Mouse (Mus musculus) hindbrain, postnatal 0 days (tissue): ENCODE results near the gene Cdh3. TPM values are rescaled to one million over a fixed set of nuclear protein-coding genes. Genes with fewer than 3 reads are reported as not detected.

Experiments used
- ATAC-seq: fragments of 200-750 bp; cut with Nextera tagmentation; 2 replicates; pipeline ENCODE4 v1.8.0; 2017; ENCODE audit warnings: mild to moderate bottlenecking, moderate TSS enrichment, moderate library complexity
- DNase-seq: peaks from one replicate; pipeline ENCODE4 v3.0.0-alpha.2; 2015; ENCODE audit warnings: low spot score
- H3K27ac ChIP-seq: fragments of 300-500 bp; sonication (generic); 2 replicates; pipeline ENCODE4 v1.5.1; 2014; ENCODE audit warnings: mild to moderate bottlenecking
- H3K27me3 ChIP-seq: fragments of 300-500 bp; sonication (generic); 2 replicates; pipeline ENCODE4 v1.6.1; 2014; ENCODE audit warnings: low read length, mixed read lengths; ENCODE audit not compliant: insufficient read depth
- H3K36me3 ChIP-seq: fragments of 300-500 bp; sonication (generic); 2 replicates; pipeline ENCODE4 v1.6.1; 2014; ENCODE audit warnings: low read length, mixed read lengths; ENCODE audit not compliant: insufficient read depth
- H3K4me1 ChIP-seq: fragments of 300-500 bp; sonication (generic); 2 replicates; pipeline ENCODE4 v1.6.1; 2014; ENCODE audit warnings: antibody characterized with exemption, low read length, mixed read lengths; ENCODE audit not compliant: insufficient read depth
- H3K4me2 ChIP-seq: fragments of 300-500 bp; sonication (generic); 2 replicates; pipeline ENCODE4 v1.6.1; 2014; ENCODE audit warnings: low read depth, mild to moderate bottlenecking, low read length, moderate library complexity, mixed read lengths
- H3K4me3 ChIP-seq: fragments of 300-500 bp; sonication (generic); 2 replicates; pipeline ENCODE4 v1.5.1; 2014; ENCODE audit warnings: low read length
- H3K9ac ChIP-seq: fragments of 300-500 bp; sonication (generic); replicated peaks from 2 replicates; pipeline ENCODE4 v1.6.1; 2014; ENCODE audit warnings: mild to moderate bottlenecking, low read length, moderate library complexity, mixed read lengths
- H3K9me3 ChIP-seq: fragments of 300-500 bp; sonication (generic); 2 replicates; pipeline ENCODE4 v1.6.1; 2016; ENCODE audit warnings: low read length, mixed read lengths
- CTCF ChIP-seq: IDR thresholded peaks from 2 replicates; pipeline ENCODE4 v1.5.1; 2016; ENCODE audit warnings: antibody characterized with exemption, control low read depth, low read depth
- WGBS: fragments of 180-500 bp; shearing (Covaris S2); extraction: QIAGEN DNeasy Blood & Tissue Kit; methylation state at CpG from one replicate; pipeline ENCODE4 v1.1.7; 2014; 5-methylcytosine and 5-hydroxymethylcytosine counted together
- polyA plus RNA-seq: library from polyadenylated mRNA; unstranded; fragments of >200 nt; fragmentation: Nextera tagmentation; extraction: Ambion mirVana; gene quantifications from 2 replicates; pipeline ENCODE4 v1.2.1, GENCODE M21; 2015
- total RNA-seq: library from RNA; depleted of rRNA; stranded (reverse); fragments of >200 nt; gene quantifications from 2 replicates; pipeline ENCODE4 v1.2.3, GENCODE M21; 2014

Cdh3 gene
- total and polyA plus RNA-seq, 2 experiments from 2014 or later = 3.6 to 6.7 TPM

- Histone ChIP-seq H3K36me3 (no peaks in the 10 kb centered on the region), H3K4me3 (no peak overlapping the region), H3K4me2 (no peak overlapping the region), H3K9ac (no peak overlapping the region), H3K27me3 (no peaks in the 10 kb centered on the region), H3K4me1 (no peaks in the 10 kb centered on the region), H3K9me3 (no peaks in the 10 kb centered on the region), H3K27ac (no peak overlapping the region)
- 77% methylated on average over 4 of the region's 4 CpGs for WGBS
- ATAC-seq (no peak), DNase-seq (no peak)
- TF ChIP-seq CTCF = peak; percentile 50
These were observed 24.8 kb downstream of the Cdh3 start for GRCm38 (mm10) chr8:106535448-106535847.

- Histone ChIP-seq H3K9me3 (no peaks in the 10 kb centered on the region), H3K4me3 (no peak overlapping the region), H3K27ac (no peak overlapping the region), H3K36me3 (no peaks in the 10 kb centered on the region), H3K9ac (no peak overlapping the region), H3K4me2 (no peak overlapping the region), H3K4me1 (no peaks in the 10 kb centered on the region), H3K27me3 (no peaks in the 10 kb centered on the region)
- ATAC-seq = 0 out of 2 replicates have a peak, but pooled peaks have one; percentile 12
- no peak for TF ChIP-seq CTCF
- peak; percentile 5 for DNase-seq
- WGBS = 43% methylated on average over 5 of the region's 5 CpGs
These were observed 28.5 kb downstream of the Cdh3 start for GRCm38 (mm10) chr8:106539193-106539592.

GRCm38 (mm10) chr8:106541002-106541401 lies 30.3 kb downstream of the Cdh3 start:
- no peak overlapping the region for H3K27ac ChIP-seq
- H3K36me3 ChIP-seq = no peaks in the 10 kb centered on the region
- no peaks in the 10 kb centered on the region for H3K9me3 ChIP-seq
- no peak overlapping the region for H3K4me2 ChIP-seq
- no peaks in the 10 kb centered on the region for H3K4me1 ChIP-seq
- no peak for DNase-seq
- ATAC-seq = no peak
- 86% methylated on average over 11 of the region's 11 CpGs for WGBS
- no peaks in the 10 kb centered on the region for H3K27me3 ChIP-seq
- H3K9ac ChIP-seq = no peak overlapping the region
- TF ChIP-seq CTCF = no peak
- H3K4me3 ChIP-seq = no peak overlapping the region

- Histone ChIP-seq H3K4me1 (no peaks in the 10 kb centered on the region), H3K27ac (no peak overlapping the region), H3K9me3 (no peaks in the 10 kb centered on the region), H3K4me3 (no peak overlapping the region), H3K4me2 (no peak overlapping the region), H3K9ac (no peak overlapping the region), H3K36me3 (no peaks in the 10 kb centered on the region), H3K27me3 (no peaks in the 10 kb centered on the region)
- DNase-seq = no peak
- WGBS = 62% methylated on average over 8 of the region's 8 CpGs
- no peak for ATAC-seq
- TF ChIP-seq CTCF = no peak
These were observed 32.4 kb downstream of the Cdh3 start for GRCm38 (mm10) chr8:106543043-106543442.

- no peak overlapping the region for H3K4me2 ChIP-seq
- no peaks in the 10 kb centered on the region for H3K36me3 ChIP-seq
- no peaks in the 10 kb centered on the region for H3K4me1 ChIP-seq
- H3K9ac ChIP-seq = no peak overlapping the region
- H3K27me3 ChIP-seq = no peaks in the 10 kb centered on the region
- no peaks in the 10 kb centered on the region for H3K9me3 ChIP-seq
- no peak for TF ChIP-seq CTCF
- 82% methylated on average over 2 of the region's 2 CpGs for WGBS
- ATAC-seq = no peak
- no peak for DNase-seq
- no peak overlapping the region for H3K4me3 ChIP-seq
- H3K27ac ChIP-seq = no peak overlapping the region
These were observed 34.5 kb downstream of the Cdh3 start for GRCm38 (mm10) chr8:106545149-106545548.

GRCm38 (mm10) chr8:106546746-106547145 lies 36.1 kb downstream of the Cdh3 start:
- no peak overlapping the region for H3K9ac ChIP-seq
- no peak overlapping the region for H3K4me3 ChIP-seq
- 87% methylated on average over 7 of the region's 7 CpGs for WGBS
- H3K4me2 ChIP-seq = no peak overlapping the region
- H3K27ac ChIP-seq = no peak overlapping the region
- H3K27me3 ChIP-seq = no peaks in the 10 kb centered on the region
- no peaks in the 10 kb centered on the region for H3K4me1 ChIP-seq
- ATAC-seq (no peak), DNase-seq (no peak)
- no peaks in the 10 kb centered on the region for H3K36me3 ChIP-seq
- no peak for TF ChIP-seq CTCF
- H3K9me3 ChIP-seq = no peaks in the 10 kb centered on the region

GRCm38 (mm10) chr8:106548366-106548936 lies 37.8 kb downstream of the Cdh3 start:
- DNase-seq (no peak), ATAC-seq (no peak)
- H3K27me3 ChIP-seq = no peaks in the 10 kb centered on the region
- no peak overlapping the region for H3K9ac ChIP-seq
- no peak for TF ChIP-seq CTCF
- H3K9me3 ChIP-seq = no peaks in the 10 kb centered on the region
- no peak overlapping the region for H3K27ac ChIP-seq
- H3K36me3 ChIP-seq = no peaks in the 10 kb centered on the region
- no peak overlapping the region for H3K4me3 ChIP-seq
- H3K4me2 ChIP-seq = no peak overlapping the region
- H3K4me1 ChIP-seq = no peaks in the 10 kb centered on the region
- WGBS = 87% methylated on average over 10 of the region's 10 CpGs
